Mouse (Mus musculus): ENCODE data around the gene Rgs3.
"Not testable (repeated sequence)": the region's sequence is repeated elsewhere in the genome, so short reads cannot be mapped to it uniquely, and the experiment has no call there.

The Rgs3 gene

GRCm38 (mm10) chr4:62557436-62557835 is 2.2 kb upstream of the Rgs3 start:
- no peak for DNase-seq

- peak; percentile 89 for DNase-seq
These were observed 1.4 kb downstream of the Rgs3 start for GRCm38 (mm10) chr4:62560963-62561629.

- no peak for DNase-seq
These were observed 2.0 kb downstream of the Rgs3 start for GRCm38 (mm10) chr4:62561630-62562001.

- DNase-seq, result no peak
These were observed 2.4 kb downstream of the Rgs3 start for GRCm38 (mm10) chr4:62562006-62562405.

- DNase-seq, result no peak
These were observed 6.9 kb downstream of the Rgs3 start for GRCm38 (mm10) chr4:62566530-62566929.

GRCm38 (mm10) chr4:62567696-62568095 is 8.0 kb downstream of the Rgs3 start:
- no peak for DNase-seq

GRCm38 (mm10) chr4:62568359-62568758 is 8.7 kb downstream of the Rgs3 start:
- no peak for DNase-seq

- no peak for DNase-seq
These were observed 10.0 kb downstream of the Rgs3 start for GRCm38 (mm10) chr4:62569603-62570002.

GRCm38 (mm10) chr4:62570029-62570428 is 10.4 kb downstream of the Rgs3 start:
- DNase-seq, result no peak

- DNase-seq, result peak; percentile 57
These were observed 23.0 kb downstream of the Rgs3 start for GRCm38 (mm10) chr4:62582365-62583264.

- DNase-seq, result peak; percentile 61
These were observed 23.8 kb downstream of the Rgs3 start for GRCm38 (mm10) chr4:62583265-62584092.

- DNase-seq, result no peak
These were observed 27.4 kb downstream of the Rgs3 start for GRCm38 (mm10) chr4:62587067-62587466.

GRCm38 (mm10) chr4:62590878-62591277 is 31.2 kb downstream of the Rgs3 start:
- no peak for DNase-seq

GRCm38 (mm10) chr4:62591326-62591725 is 31.7 kb downstream of the Rgs3 start:
- peak; percentile 68 for DNase-seq

GRCm38 (mm10) chr4:62593546-62594240 is 34.0 kb downstream of the Rgs3 start:
- DNase-seq, result not testable (repeated sequence)

- DNase-seq, result no peak
These were observed 34.8 kb downstream of the Rgs3 start for GRCm38 (mm10) chr4:62594442-62594841.

- DNase-seq, result peak; percentile 53
These were observed 36.4 kb downstream of the Rgs3 start for GRCm38 (mm10) chr4:62596051-62596450.

GRCm38 (mm10) chr4:62600549-62600948 is 40.9 kb downstream of the Rgs3 start:
- no peak for DNase-seq

- no peak for DNase-seq
These were observed 44.0 kb downstream of the Rgs3 start for GRCm38 (mm10) chr4:62603607-62604006.

GRCm38 (mm10) chr4:62604094-62604493 is 44.4 kb downstream of the Rgs3 start:
- DNase-seq, result no peak

- DNase-seq, result no peak
These were observed 46.4 kb downstream of the Rgs3 start for GRCm38 (mm10) chr4:62605856-62606541.

- DNase-seq, result peak; percentile 58
These were observed 46.9 kb downstream of the Rgs3 start for GRCm38 (mm10) chr4:62606542-62606882.

Data from lung, postnatal 10 days (tissue).